In genomic region chr17:5756855-5757254, GRCm38 (mm10) we compare ENCODE assay signal across 22 mouse cellular contexts.
A peak's percentile ranks its signal among the peaks of the same experiment; 100 is the strongest.
DNase-seq lines count a peak whose midpoint lies in the region; ATAC-seq and TF ChIP-seq lines count a peak whose summit lies in the region.
"Had no signal": no experiment of that assay in that cellular context is flagged by ENCODE, and none has a peak within 500 bp of the region (broad histone marks: within the 10 kb centered on the region; RNA-seq: fewer than 3 reads in every experiment).

No protein-coding gene starts in this region.

- no peak for TF ChIP-seq CTCF in kidney, postnatal 0 days (IDR thresholded peaks at IDR 0.05; ENCODE audit: low read depth)

- no peak for DNase-seq in kidney, adult 18-20 months
- peak; percentile 59 for DNase-seq in kidney, postnatal 0 days (ENCODE audit: low spot score)
- peak; percentile 66 for DNase-seq in testis, postnatal 10 days (ENCODE audit: low spot score)
- no peak for DNase-seq in testis, postnatal 14 days (ENCODE audit: low spot score)
- peak; percentile 51 for DNase-seq in splenic B cell, adult 2 months (ENCODE audit: low read depth, low spot score)
- DNase-seq: adrenal gland, adult 8-10 months; adrenal gland, postnatal 14 days; adrenal gland, postnatal 36 days; B cell, adult 2 months; cerebellum, adult 11-12 months; cerebellum, adult 2 months; cerebellum, adult 9-10 months; cerebellum, postnatal 10 days; cerebellum, postnatal 25 days had no signal

- no peaks in the 10 kb centered on the region for H3K27me3 ChIP-seq in kidney, embryonic 14.5 days (ENCODE audit: control insufficient read depth, insufficient read depth, low read length)
- no peaks in the 10 kb centered on the region for H3K27me3 ChIP-seq in kidney, postnatal 0 days (ENCODE audit: insufficient read depth, low read length)
- H3K27me3 ChIP-seq in kidney, embryonic 16.5 days (ENCODE audit: insufficient read depth, low read length) = no peaks in the 10 kb centered on the region
- H3K27me3 ChIP-seq in splenic B cell, adult 2 months (ENCODE audit: control insufficient read depth, insufficient read depth, low read length, poor library complexity, severe bottlenecking) = no peaks in the 10 kb centered on the region
- H3K27me3 ChIP-seq: CH12.LX; embryonic facial prominence, embryonic 12.5 days; Patski had no signal

- H3K9ac ChIP-seq in kidney, embryonic 14.5 days (ENCODE audit: low read depth, low read length) = no peak overlapping the region
- H3K9ac ChIP-seq in kidney, postnatal 0 days (ENCODE audit: low read depth, low read length) = no peak overlapping the region
- H3K9ac ChIP-seq in kidney, embryonic 16.5 days (replicated peaks; ENCODE audit: low read length) = no peak overlapping the region
- H3K9ac ChIP-seq: embryonic facial prominence, embryonic 12.5 days; forebrain, embryonic 13.5 days had no signal

- peaks cover 21% of the 10 kb centered on the region for H3K4me1 ChIP-seq in kidney, embryonic 14.5 days (ENCODE audit: control insufficient read depth, insufficient read depth, low read length)
- peaks cover 7% of the 10 kb centered on the region; the same call in 1 of the 2 replicates for H3K4me1 ChIP-seq in kidney, postnatal 0 days (replicated peaks; ENCODE audit: insufficient read depth, low read length)
- H3K4me1 ChIP-seq in kidney, embryonic 16.5 days (ENCODE audit: insufficient read depth, low read length) = peaks cover 16% of the 10 kb centered on the region

- peaks cover 2% of the 10 kb centered on the region; the same call in 1 of the 2 replicates for H3K9me3 ChIP-seq in kidney, embryonic 14.5 days (ENCODE audit: control insufficient read depth, low read length)
- no peaks in the 10 kb centered on the region for H3K9me3 ChIP-seq in kidney, postnatal 0 days (replicated peaks; ENCODE audit: low read length)
- no peaks in the 10 kb centered on the region for H3K9me3 ChIP-seq in kidney, embryonic 16.5 days (ENCODE audit: low read length)
- H3K9me3 ChIP-seq: embryonic facial prominence, embryonic 10.5 days; embryonic facial prominence, embryonic 12.5 days; forebrain, embryonic 13.5 days; G1E had no signal

- no peak overlapping the region for H3K27ac ChIP-seq in kidney, embryonic 14.5 days (ENCODE audit: low read depth, low read length)
- no peak overlapping the region for H3K27ac ChIP-seq in kidney, postnatal 0 days
- no peak overlapping the region for H3K27ac ChIP-seq in kidney, embryonic 16.5 days (ENCODE audit: low read length)
- H3K27ac ChIP-seq: embryonic facial prominence, embryonic 10.5 days; embryonic facial prominence, embryonic 12.5 days; forebrain, embryonic 13.5 days had no signal

- no peaks in the 10 kb centered on the region for H3K36me3 ChIP-seq in kidney, embryonic 14.5 days (ENCODE audit: control insufficient read depth, insufficient read depth, low read length)
- no peaks in the 10 kb centered on the region for H3K36me3 ChIP-seq in kidney, postnatal 0 days (ENCODE audit: insufficient read depth, low read length)
- no peaks in the 10 kb centered on the region for H3K36me3 ChIP-seq in kidney, embryonic 16.5 days (ENCODE audit: insufficient read depth, low read length)
- H3K36me3 ChIP-seq in splenic B cell, adult 2 months (ENCODE audit: control insufficient read depth, insufficient read depth, low read length, poor library complexity, severe bottlenecking) = no peaks in the 10 kb centered on the region
- H3K36me3 ChIP-seq: embryonic facial prominence, embryonic 10.5 days; embryonic facial prominence, embryonic 12.5 days had no signal

- ATAC-seq in kidney, embryonic 14.5 days (ENCODE audit: low FRiP score, low TSS enrichment) = no peak
- ATAC-seq in kidney, postnatal 0 days (replicated peaks; ENCODE audit: low FRiP score, low read depth) = no peak
- no peak for ATAC-seq in kidney, embryonic 16.5 days (ENCODE audit: low FRiP score, low TSS enrichment)
- ATAC-seq: forebrain, embryonic 13.5 days; Patski had no signal

- no peak overlapping the region for H3K4me3 ChIP-seq in kidney, embryonic 14.5 days (ENCODE audit: low read length)
- H3K4me3 ChIP-seq in kidney, postnatal 0 days (replicated peaks; ENCODE audit: low read depth, low read length) = no peak overlapping the region
- no peak overlapping the region for H3K4me3 ChIP-seq in kidney, embryonic 16.5 days (ENCODE audit: low read length)
- H3K4me3 ChIP-seq: embryonic facial prominence, embryonic 10.5 days; embryonic facial prominence, embryonic 12.5 days; forebrain, embryonic 13.5 days had no signal

- H3K4me2 ChIP-seq in kidney, embryonic 14.5 days (replicated peaks; ENCODE audit: low read depth, low read length) = peak overlapping the region; percentile 10; the same call in 1 of the 2 replicates
- no peak overlapping the region for H3K4me2 ChIP-seq in kidney, postnatal 0 days (ENCODE audit: low read length)
- H3K4me2 ChIP-seq in kidney, embryonic 16.5 days (replicated peaks; ENCODE audit: low read depth, low read length) = no peak overlapping the region
- H3K4me2 ChIP-seq: embryonic facial prominence, embryonic 12.5 days; forebrain, embryonic 13.5 days had no signal

- WGBS in kidney, embryonic 14.5 days = 40% methylated on average over 15 of the region's 15 CpGs
- WGBS in kidney, postnatal 0 days = 23% methylated on average over 15 of the region's 15 CpGs
- WGBS in kidney, embryonic 16.5 days = 42% methylated on average over 14 of the region's 15 CpGs

Comparison
In these comparisons a context has a peak if more than half of its experiments do, and no peak if none do; other contexts are left out.
1. DNase-seq: peak in kidney, postnatal 0 days (single experiment), testis, postnatal 10 days (single experiment) and splenic B cell, adult 2 months (single experiment); none in kidney, adult 18-20 months (single experiment) and testis, postnatal 14 days (single experiment).